Mouse (Mus musculus) G1E (cell line): ENCODE data around the gene Tec.

Experiments used
- CTCF ChIP-seq: IDR thresholded peaks from 2 replicates; pipeline ENCODE4 v1.5.1; 2012; ENCODE audit warnings: low read depth, low read length, inconsistent platforms, mixed read lengths
- GATA1 ChIP-seq: IDR thresholded peaks from 2 replicates; pipeline ENCODE4 v1.6.1; 2012; ENCODE audit warnings: borderline replicate concordance, low read length, inconsistent platforms, mixed read lengths
- POLR2AphosphoS5 ChIP-seq: IDR thresholded peaks from 2 replicates; pipeline ENCODE4 v1.6.1; 2012; ENCODE audit warnings: low read depth, low read length, inconsistent platforms; ENCODE audit not compliant: insufficient replicate concordance

- no peak for TF ChIP-seq CTCF
- no peak for TF ChIP-seq GATA1
- TF ChIP-seq POLR2AphosphoS5, result no peak
Measured at GRCm38 (mm10) chr5:72832191-72832590, 36.1 kb downstream of the Tec start.
